Mouse (Mus musculus) fibroblast of lung, adult 2 months (primary cell): ENCODE measurements around the gene Arcn1.
A peak's percentile ranks its signal among the peaks of the same experiment; 100 is the strongest.

Source experiments
- DNase-seq: peaks from one replicate; pipeline ENCODE4 v3.0.0-alpha.2; 2011; ENCODE audit warnings: low read depth

The Arcn1 gene

DNA sequence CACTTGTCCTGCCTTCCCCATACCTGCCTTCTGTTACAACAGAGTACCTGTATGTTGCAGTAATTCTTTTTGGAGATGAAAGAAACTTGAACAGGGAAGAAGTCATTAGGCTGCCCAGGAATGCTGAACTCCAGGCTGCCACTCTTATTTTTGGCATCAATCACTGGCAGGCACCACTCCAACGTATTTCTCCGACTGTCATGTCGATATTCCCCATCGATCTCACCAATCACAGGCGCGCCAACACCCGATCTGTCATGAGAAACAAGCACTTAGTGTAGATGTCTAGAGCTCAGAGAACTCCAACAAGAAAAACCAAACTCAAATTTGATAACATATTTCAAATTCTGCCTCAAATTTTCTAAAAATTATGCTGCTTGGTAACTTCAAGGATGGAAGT, 22.3 kb downstream of the Arcn1 start:
- no peak for DNase-seq

DNA sequence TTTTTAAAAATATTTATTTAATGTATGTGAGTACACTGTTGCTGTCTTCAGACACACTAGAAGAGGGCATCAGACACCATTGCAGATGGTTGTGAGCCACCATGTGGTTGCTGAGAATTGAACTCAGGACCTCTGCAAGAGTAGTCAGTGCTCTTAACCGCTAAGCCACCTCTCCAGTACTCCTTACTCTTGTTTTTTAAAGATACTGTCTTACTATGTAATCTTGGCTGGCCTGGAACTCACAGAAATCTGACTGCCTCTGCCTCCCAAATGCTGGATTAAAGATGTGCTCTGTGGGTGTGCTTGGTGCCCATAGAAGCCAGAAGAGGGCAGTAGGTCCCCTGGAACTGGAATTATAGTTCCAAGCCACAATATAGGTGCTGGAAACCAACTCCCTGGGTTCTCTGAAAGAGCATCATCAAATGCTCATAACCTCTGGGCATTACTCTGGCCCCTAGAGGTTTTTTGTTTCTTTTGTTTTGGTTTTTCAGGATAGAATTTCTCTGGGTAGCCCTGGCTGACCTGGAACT, 26.9 kb downstream of the Arcn1 start:
- DNase-seq: no peak

DNA sequence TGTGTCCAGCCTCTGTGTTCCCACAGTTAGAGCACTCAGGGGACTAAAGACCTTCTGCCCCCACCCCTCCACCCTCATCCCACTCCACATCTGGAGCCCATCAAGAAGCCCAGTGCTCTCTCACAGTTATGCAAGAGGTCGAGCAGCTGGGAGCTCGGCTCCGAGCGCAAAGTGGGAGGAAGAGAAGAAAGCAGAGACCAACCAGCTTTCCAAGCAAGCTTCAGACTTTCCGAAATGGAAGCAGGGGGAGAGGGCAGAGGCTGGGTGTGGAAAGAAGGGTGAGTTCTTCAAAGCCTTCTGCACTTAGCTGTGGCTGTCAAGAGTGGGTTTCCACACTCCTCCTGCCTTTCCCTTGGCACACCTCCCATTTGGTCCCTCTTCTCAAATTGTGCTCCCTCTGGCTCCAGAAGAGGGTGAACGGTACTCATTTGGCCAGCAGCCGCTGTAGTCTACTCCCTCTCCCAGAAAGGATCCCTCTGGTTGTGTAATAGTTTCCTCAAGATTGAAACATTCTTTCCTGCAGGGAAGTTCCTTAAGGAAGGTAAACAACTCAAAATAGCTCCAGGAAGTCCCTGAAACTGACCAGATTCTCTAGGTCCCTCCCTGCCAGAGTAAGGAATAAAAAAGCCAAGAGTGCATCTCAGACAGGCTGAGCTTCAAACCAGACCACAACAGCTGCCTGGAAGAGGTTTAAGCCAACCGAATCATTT, 30.2 kb downstream of the Arcn1 start:
- peak; percentile 80 for DNase-seq

DNA sequence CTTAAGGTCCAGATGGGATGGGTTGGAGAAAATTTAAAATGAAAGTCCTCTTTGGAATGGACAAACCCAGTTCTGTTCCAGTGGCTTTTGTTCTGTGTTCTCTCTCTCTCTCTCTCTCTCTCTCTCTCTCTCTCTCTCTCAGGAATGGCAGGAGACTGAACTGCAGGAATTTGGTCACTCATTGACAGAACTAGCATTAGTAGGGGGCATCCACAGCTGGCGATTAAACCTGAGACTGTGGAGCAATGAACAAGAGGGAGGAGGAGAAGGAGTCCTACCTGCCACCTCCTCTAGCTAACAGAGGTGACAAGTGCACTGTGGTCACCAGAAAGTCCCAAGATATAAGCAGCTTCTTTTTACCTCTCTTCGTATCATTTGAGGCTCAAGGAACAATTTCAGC, 31.3 kb downstream of the Arcn1 start:
- DNase-seq: no peak

DNA sequence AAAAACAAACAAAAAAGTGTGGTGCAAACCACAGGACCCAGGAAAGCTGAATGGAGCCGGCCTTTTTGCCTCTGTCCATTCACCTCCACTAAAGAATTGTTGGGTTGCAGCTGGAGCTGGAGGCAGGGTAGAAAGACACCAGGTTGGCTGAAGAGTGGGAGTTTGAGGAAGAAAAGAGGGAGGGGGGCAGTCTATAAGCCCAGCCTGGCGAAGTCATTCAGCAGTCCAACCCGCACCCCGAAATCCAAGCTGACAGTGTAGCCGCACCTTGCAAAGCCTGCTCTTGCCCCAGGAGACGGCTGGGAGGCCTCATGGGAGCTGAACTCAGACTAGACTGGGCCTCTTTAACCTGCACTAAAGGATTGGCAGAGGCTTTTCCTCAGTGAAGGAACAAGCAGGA, 31.8 kb downstream of the Arcn1 start:
- DNase-seq: no peak

DNA sequence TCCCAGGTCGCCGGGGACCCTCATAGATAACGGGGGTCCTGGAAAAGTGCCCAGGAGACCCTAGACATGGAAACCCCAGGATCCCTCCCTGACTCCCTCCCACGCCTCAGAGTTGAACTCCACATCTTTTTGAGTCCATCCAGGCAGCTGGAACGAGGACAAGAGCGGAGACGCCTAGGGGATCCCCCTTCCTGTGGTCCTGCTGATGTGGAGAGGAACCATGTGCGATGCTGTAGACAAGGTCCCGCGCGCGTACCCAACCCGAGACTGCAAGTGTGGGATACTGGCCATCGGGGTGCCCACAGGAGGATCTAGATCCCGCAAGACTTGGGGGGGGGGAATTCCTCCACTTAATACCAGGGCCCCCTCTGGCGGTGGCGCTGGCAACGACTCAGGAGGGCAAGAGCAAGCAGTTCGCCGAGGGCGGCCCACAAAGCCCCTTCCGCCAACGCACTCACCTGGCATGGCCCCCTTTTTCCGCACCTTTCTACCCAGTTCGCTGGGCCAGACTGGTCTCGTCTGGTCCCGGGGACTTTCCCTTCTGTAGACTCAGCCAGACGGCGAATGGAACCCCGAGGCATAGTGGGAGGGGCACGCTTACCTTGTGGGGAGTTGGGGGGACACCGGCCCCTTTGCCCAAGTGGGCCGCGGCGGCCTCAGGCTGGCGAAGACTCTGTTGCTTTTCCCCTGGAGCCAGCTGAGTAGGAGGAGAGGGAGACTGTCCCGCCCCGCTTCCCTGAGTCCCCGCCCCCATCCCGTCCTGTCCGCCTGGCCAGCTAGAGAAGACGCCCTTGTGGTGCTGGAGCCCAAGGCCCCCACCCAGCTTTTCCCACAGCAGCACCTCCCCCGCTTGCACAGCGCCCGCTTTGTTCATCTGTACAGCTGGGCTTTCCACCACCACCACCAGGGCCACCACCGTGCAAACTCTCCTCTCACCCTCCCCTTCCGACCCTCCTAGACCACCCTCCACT, 32.8 kb downstream of the Arcn1 start, which contains the start of gene Phldb1:
Gene Phldb1 (minus strand): TSS at position 675 of the 971 bp plus-strand sequence.
- peak; percentile 78 for DNase-seq

DNA sequence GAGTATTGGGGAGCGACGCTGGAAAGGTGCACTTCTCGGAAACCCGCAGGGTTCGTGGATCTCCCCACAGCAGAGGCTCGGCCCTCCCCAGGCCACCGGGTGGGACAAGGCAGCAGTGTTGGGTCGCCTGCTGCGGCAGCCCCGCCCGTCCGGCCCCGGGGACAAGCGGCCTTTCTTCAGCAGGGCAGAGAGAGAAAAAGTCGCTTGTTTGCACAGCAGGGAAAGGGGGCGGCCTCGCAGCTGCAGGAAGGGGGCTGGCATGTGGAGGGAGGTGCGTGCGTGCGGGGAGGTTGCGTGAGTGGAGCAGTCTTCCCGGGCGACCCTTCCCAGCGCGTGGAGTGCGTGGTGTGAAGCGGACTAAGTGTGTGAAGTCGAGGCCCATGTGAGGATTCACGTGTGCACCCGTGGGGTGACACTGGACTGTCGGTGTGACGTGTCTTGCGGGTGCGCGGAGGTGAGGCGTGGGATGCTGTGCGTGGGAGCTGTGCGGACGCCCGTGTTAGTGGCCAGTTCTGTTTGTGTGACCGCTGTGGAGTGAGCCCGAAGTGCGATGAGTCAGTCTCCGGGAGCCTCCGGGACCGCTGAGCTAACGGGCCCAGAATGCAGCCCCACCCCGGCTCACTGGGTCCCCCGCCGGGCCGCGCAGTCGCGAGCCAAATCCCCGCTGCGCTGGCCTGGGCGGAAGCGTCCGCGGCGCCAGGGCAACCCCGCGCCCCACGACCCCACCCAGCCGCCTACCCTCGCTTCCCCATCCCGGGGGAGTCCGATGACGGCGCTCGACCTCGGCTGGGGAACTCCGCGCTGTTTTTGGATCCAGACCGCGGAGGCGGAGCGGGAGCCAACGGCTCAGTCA, 33.7 kb downstream of the Arcn1 start:
- DNase-seq: peak; percentile 73

DNA sequence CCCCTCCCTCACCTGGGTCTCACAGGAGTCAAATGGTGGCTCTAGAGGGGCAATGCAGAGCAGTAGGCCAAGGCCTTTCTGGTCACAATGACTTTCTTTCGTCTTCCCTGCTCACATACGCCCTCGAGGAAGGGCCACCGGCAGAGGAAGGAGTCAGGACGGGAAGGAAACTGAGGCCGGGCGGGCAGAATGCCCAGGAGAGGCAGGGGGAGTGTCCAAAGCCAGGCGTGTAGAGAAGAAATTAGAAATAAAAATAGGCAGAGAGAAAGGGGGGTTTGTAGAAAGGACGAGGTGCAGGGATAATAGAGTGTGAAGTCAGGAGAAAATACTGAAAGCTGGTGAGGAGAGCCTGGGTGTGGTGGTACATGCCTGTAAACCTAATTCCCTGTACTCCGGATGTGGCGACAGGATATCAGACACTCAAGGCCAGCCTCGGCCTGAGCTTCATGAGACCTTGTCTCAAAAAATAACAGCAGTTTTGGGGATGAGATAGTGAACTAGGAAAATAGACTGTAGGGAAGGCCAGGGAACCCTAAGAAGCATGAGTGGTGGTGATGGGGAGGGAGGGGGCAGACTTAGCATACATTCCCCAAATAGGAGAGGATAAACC, 34.6 kb downstream of the Arcn1 start:
- no peak for DNase-seq

DNA sequence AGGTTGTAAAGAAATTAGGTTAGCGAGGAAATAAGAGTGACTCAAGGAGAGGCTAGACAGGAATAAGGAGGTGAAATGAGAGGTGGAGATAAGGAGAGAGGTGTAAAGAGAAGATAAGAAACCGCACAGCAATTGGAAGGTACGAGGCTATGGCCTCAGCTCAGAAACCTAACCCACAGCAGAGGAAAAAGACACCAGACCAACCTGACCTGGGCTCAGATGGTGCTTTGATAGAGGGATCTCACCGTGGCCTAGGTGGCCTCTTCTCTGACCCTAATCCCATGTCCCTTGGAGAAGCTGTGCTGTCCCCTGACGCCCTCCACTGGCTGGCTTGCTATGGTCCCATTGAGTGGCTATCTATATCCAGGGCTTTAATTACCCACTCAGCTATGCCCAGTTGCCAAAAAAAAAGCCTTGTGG, 35.5 kb downstream of the Arcn1 start:
- DNase-seq: no peak

DNA sequence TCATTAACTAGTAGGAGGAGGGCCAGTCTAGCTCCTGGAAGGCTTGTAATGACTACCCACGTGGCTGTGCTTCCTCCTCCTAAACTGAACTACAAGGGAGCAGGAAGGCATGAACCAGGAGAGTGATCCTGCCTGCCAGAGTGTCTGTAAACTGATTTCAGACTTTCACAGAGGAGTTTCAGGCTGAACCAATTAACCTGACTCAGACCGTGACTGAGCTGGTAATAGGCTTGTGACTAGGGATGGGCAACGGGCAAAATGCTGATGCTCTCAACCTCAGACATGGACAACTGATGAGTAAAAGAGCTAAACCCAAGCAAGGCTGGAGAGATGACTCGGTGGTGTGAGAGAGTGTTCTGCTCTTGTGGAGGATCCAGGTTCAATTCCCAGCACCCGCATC, 40.2 kb downstream of the Arcn1 start:
- no peak for DNase-seq

DNA sequence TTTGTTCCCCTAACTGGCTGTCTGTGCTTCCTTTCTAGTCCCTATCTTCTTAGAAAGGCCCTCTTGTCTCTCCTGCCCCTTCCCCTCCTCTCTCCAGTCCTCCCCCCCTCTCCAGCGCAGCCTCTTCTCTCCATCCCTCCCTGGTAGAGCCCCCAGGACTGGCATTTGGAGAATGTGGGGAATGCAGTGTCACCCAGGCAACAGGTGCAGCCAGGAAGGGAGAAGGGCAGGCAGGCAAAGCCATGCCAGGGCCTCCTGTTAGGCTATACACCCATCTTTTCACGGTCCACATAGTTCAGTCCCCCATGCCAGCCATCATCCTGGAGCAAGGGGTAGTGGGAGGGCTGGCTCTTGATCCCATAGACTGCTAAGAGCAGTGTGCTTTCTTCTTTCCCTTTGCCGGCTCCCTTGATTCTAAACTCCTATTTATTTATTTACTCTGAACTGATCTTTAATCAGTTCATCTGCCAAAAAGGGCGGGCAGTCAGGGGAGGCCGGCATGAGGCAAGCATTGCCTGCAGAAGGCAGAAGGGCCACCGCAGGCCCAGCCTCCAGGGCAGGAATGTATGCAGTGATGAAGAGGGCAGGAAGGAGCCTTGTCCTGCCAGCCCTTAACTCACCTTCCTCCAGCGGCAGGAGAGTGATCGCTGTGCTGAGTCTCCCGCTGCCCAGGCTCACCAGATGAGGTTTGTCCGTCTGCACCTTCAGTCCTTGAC, 41.1 kb downstream of the Arcn1 start:
- no peak for DNase-seq

DNA sequence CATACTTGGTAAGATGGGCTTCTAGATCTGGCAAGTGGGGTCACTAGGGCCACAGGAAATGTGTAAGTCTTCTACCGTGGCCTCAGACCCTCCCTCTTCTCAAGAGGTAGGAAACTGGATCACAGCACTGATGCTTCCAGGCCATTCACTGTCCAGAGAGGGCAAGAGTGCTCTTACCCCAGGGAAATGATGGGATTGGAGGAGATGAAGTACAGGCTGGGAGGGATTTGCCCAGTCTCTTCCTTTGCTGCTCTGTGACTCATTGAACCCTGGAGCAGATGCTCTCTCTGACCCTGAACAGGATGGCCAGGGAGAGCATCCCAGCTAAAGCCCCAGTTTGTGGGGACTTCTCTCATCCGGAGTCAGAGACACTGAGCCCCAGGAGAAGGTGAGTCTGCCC, 43.0 kb downstream of the Arcn1 start:
- no peak for DNase-seq

DNA sequence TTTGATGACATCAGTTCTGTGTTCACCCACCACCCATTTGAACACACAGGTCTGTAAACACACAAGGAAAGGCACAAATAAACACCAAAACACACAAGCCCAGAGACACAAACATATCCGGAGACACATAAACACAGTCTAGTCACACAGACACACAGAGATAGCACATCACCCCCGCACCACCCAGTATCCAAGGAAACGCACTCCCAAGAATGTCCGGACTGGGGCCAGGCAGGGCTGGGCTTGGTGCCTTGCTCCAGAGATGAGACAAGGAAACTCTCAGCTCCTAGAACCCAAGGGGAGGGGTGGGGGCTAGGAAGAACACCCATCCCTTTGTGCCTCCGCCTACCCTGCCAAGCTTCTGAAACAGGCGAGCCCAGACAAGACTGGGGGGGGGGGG, 43.4 kb downstream of the Arcn1 start:
- no peak for DNase-seq

DNA sequence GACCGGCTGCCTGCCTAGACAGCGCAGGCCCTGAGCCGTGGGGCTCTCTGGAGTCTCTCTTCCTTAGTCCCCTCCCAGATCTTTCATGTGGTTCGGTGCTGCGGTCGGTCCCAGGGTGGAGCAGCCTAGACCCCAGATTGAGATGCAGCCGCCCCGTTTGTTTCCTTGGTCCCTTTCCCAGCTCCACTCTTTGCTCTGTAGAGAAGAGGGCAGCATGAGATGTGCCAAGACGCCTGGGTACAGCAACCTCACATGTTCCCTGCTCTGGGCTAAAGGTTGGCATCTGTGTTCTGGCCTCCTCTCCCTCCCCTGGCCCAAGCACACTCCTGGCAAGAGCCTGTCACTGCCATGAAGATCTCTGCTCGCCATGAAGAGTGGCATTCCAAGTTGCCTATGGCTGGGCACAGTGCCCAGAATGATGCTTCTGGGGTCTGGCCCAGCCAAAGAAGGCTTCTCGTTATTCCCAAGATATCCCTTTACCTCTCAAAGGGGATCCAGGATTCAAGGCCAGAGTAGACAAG, 44.1 kb downstream of the Arcn1 start:
- DNase-seq: no peak

DNA sequence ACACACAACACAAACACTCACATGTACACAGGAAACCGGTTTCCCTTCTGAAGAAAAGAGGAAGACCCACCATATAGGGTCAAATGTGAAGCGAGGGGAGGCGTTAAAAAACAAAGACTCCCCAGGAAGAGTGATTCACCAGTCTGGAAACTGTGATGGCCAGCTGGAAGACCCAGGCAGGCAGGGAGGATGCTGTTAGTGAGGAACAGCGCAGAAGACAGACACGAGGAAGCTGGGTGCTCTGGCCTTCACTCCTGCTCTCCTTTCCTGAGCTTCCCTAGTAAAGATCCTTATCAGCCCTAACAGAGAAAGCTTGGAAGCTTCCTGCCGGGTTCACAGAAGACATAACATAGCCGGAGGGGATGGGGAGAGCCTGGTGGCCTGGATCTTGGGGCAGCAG, 44.6 kb downstream of the Arcn1 start:
- no peak for DNase-seq

DNA sequence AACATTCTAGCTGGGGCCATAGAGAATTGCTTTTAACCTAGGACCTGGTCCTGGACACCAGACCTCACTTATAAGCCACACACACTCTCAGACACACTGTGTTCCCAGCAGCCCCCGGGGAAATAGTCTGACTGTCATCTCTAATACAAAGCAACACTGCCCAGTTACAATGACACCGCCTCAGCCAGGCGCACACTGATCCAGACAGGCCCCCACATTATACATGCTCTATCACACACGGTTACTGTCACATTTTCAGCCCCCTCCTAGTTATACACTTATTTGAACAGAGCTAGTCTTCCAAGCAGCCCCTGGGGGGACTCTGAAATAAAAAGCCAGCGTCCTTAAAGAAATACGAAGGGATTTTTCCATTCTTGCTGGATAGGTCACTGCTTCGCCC, 45.1 kb downstream of the Arcn1 start:
- no peak for DNase-seq

DNA sequence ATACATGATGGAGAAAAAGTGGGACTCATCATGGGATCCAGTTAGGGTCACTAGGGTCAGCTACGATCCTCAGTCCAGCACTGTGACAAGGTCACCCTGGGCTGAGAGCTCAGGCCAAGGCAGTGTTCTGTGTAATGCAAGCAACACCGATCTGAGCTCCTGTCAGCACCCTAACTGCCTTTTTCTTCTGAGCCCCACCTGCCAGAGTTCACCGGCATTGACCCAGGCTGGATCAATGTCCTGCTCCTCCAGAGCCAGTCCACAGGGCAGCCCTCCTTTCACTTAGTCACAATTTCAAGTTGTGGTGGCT, 45.8 kb downstream of the Arcn1 start:
- no peak for DNase-seq

DNA sequence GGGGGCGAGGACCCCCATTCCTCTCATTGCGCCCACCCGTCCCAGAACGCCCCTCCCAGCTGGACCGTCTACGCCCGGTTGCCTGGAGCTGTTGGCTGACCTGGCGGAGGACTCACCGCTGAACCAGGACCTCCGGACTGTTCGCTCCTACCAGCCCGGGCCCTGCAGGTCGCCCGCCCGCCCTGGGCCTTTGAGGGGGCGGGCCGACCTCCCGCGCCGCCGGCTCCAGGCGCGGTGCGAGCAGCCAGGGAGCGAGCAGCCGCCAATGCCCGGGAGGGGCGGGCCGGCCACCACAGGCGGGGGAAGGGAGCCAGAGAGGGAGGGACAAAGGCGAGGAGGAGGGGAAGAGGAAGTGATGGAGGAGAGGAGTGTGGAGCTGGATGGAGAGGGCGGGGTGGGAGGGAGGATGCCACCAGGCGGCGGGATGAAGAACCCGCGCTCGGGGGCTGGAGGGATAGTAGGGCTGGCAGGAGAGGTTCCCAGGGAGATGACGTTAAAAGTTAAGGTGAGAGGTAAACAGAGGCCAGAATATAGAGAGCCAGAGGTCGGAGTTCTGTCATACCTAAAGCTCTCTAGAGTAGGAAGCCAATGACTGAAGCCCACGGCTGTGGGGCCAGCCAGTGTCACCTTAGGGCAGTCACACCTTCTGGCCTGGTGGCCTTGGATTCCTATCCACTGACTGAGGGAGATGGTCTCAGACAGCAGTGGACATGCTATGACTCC, 46.3 kb downstream of the Arcn1 start:
- peak; percentile 78 for DNase-seq

DNA sequence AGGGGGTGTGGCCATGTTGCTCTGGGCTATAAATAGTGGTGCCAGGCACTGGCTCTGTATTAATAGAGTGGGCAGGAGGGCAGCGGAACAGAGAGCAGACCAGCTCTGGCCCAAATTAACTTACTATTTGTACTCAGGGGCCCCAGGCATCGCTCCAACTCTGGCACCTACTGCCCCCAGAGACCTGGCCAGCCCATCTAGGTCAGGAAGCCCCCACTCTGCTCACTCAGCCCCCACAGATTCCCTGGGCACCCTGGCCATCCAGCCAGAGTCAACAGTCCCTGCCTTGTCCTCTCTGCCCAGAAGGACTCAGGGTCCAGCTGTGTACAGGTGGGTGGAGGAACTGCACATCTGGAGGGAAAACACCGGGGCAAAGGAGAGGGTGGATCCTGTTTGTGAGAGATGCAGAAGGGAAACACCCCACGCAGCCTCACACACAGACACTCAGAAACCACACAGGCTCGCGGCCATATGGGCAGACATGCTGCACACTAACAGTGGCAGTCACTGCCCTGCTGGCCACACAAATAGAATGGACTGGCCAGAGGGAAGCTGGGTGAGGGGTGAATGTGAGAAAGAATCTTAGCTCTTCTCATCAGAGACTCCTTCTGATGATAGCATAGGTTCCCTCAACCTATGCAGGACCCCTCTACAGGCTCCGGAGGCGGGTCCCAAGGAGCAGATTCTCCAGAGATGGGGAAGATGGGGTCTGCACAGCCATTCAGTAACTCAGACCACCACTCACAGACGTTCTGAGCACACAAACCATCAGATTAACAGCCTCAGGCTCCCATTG, 47.1 kb downstream of the Arcn1 start:
- no peak for DNase-seq
